Mouse (Mus musculus): ENCODE measurements at regions not wholly inside any gene's neighbourhood (a gene's known extent, or its start where the extent isn't known, plus 50 kb on each side); places are given as distances from the start of the nearest gene placed in this dataset.

DNA sequence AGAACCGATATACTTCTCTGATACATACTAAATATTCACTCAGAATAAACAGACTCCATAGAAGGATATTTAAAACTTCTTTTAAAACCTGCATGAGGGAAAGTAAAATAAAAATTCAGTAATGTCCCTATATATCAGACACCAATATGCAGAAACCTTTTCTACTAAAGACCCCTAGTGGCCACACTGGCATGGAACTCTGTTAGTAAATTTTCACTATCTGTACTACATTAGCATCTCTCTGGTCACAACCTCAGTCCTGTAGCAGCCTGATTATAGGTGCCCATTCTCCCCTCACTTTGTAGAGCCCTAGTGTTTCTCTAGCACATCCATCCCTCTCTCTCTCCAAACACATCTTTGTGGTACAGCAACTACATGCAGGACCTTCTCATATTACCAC is 970.3 kb downstream of the Cdh11 start:
- DNase-seq (ENCODE audit: low spot score in 2 of 2): no peak

DNA sequence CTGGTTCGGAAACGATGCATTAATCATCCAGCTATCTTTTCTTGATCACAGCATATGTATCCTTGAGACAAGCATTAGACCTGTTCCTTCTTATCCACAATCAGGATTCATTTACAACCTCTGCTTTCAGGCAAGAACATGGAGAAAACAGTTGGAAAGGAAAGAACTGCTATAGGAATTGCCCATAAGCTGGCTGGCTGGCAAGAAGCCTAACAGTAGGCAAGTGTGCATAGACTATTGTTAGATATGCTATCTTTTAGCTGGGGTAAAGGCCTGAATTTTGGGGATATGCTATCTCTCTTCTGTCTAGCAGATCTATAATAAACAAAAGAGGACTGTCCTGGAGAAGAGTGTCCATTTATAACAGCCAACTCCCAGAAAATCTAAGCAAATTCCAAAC is 981.9 kb downstream of the Cdh11 start:
- DNase-seq (ENCODE audit: low spot score in 2 of 2): peak; percentile 33 to 44

DNA sequence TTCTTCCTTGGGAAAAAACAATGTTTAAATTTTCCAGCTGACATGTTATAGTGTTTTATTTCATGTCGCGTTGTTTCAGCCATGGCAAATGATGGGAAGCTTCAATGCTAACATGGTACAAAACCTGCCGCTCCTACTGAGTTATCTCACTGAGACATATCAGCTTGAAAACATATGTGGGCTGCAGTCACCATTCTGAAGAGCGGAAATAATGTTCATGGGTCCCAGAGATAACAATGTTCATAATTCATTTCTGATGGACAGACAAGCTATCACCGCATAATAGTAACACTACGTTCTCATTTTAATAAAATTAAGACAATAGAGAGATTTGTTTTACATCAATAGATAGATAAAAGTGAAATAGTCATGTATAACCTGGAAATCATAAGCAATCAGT is 983.3 kb downstream of the Cdh11 start:
- DNase-seq (ENCODE audit: low spot score in 2 of 2): no peak

- DNase-seq (ENCODE audit: low spot score in 2 of 2): no peak
Measured at GRCm38 (mm10) chr8:101790785-101791184, 994.7 kb downstream of the Cdh11 start.

GRCm38 (mm10) chr8:101786876-101787275 is 998.6 kb downstream of the Cdh11 start:
- DNase-seq (ENCODE audit: low spot score in 2 of 2): no peak

GRCm38 (mm10) chr8:101782556-101782955 is 1002.9 kb downstream of the Cdh11 start:
- DNase-seq (ENCODE audit: low spot score in 2 of 2): no peak

- no peak for DNase-seq (ENCODE audit: low spot score in 2 of 2)
Measured at GRCm38 (mm10) chr8:101781942-101782341, 1003.5 kb downstream of the Cdh11 start.

DNA sequence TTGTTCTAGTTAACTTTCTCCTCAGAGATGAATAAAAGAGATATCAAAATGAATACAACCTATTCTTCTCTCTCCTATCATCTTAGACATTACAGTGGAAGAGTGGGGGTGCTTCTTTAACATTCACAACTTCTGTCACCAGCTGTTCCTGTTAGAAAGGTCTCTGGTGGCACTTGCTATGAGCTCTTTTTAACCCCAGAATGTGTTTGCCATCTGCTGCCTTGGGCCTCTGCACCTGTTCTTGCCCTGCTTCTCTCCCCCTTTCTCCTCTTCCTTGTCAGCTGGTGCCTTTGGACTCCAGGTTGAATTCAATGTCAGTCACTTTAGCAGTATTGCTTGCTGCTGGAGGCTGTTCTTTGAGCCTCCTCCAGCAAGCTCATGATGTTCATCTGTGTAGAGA is 1005.5 kb downstream of the Cdh11 start:
- no peak for DNase-seq (ENCODE audit: low spot score in 2 of 2)

DNA sequence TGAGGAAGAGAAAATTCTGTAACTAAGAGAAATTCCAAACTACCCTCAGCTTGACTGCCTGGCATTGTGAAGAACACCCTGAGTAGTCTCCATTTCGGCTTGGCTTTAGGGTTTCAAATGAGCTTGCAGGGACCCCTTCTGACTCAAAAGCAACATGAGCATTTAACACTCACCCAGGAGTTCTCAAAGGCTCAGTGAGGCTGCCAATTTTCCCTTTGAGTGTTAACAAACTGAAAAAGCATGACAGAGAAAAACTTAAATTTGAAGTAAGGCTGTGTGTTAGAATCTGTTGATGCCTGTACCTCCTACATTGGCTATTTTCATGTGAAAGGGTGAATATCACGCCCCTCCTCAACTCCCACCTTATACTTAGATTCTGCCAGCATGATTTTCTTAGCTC is 1017.9 kb downstream of the Cdh11 start:
- DNase-seq (ENCODE audit: low spot score in 2 of 2): no peak
